Mouse (Mus musculus): ENCODE measurements around the gene Mnt. TPM values are rescaled to one million over a fixed set of nuclear protein-coding genes. Genes with fewer than 3 reads are reported as not detected.

Gene Mnt
- polyA plus RNA-seq, 1 experiment from 2014 or later, result 7.2 TPM

DNA sequence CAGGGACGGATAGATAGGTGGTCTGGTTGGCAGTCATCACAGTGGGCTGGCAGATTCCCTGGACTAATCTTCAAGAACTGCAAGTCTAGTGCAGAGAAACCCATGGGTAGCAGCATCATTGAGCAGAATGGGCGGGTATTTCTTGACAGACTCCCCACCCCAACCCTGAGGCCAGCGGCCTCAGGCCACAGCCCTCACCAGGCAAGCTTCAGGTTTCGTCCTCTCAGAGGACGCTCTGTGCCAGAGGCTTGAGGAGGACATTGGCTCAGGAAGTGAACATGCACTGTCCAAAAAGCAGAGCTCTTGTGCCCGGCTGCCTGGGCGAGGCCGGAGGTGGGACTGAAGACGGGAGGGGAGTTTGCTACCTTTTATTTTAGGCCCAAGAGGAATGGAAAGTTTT, 33.7 kb downstream of the Mnt start:
- Histone ChIP-seq H3K27me3 (no peaks in the 10 kb centered on the region), H3K4me1 (no peaks in the 10 kb centered on the region; the same call in 1 of the 2 replicates), H3K4me3 (replicated peaks) (no peak overlapping the region), H3K9ac (no peak overlapping the region), H3K27ac (no peak overlapping the region), H3K4me2 (no peak overlapping the region), H3K9me3 (no peaks in the 10 kb centered on the region), H3K36me3 (replicated peaks) (peaks cover 27% of the 10 kb centered on the region)
- WGBS, result 89% methylated on average over 9 of the region's 9 CpGs
- no peak for ATAC-seq (ENCODE audit: low FRiP score)

DNA sequence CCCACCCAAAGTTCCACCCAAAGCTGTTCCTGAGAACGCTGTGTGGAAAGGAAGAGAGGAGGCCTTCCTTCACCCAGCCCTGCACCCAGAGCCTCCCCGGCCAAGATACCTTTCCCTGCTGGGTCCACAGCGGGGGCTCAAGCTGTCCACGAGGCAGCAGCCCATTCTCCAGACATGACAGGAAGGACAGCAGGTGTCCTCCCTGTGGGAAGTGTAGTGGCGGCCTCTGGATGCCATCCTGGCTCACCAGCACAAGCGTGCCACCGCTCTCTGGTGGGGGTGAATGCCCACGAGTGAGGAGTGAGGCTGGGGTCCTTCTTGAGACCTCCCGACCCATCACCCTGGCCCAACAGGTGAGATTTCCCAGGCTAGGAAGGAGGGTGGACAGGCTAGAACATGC, 34.5 kb downstream of the Mnt start:
- H3K4me3 ChIP-seq (replicated peaks), result no peak overlapping the region

DNA sequence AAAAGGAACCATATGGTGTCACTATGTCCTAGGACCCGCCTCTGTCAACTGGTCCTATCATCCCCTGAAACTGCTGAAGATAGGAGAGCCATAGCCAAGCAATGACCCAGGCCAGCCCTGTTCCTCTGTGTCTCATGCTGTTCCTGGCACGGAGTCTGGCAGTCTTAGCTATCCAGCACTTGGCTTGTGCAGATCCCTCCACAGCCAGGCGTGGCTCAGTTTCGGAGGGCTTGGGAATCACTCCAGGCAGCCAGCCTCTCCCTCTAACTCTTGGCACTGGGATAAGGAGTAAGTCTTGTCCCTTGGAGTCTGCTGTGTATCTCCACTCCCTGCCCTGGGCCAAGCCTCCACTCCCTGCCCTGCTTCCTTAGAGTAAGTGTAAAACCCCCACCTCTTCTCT, 35.9 kb downstream of the Mnt start:
- no peak overlapping the region for H3K9ac ChIP-seq

More for the DNA sequence above, 34.5 kb downstream of the Mnt start:
- no peak overlapping the region for H3K27ac ChIP-seq
- no peak for ATAC-seq (ENCODE audit: low FRiP score)
- WGBS, result 84% methylated on average over 9 of the region's 9 CpGs
- H3K27me3 ChIP-seq, result no peaks in the 10 kb centered on the region
- no peak overlapping the region for H3K4me2 ChIP-seq
- H3K9me3 ChIP-seq, result no peaks in the 10 kb centered on the region
- H3K9ac ChIP-seq, result no peak overlapping the region
- no peaks in the 10 kb centered on the region; the same call in 1 of the 2 replicates for H3K4me1 ChIP-seq
- H3K36me3 ChIP-seq (replicated peaks), result peaks cover 27% of the 10 kb centered on the region

DNA sequence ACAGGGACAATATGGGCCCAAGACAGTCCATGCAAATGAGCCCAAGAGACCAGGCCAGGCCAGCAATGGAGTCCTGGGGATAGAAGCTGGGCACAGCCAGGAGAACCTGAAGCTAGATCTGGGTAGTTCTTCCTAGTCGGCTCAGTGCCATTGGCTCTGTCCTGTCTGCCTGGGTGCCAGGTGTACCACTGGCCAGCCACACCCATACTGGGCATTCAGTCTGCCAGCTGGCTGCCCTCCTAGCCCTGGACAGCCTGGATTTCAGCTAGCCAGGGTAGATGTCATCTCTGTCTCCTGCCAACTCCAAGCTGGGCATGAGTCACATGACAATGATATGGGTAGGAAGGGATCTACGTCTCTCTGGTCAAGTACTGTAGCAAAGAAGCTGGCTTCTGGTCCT, 36.5 kb downstream of the Mnt start:
- H3K27ac ChIP-seq, result no peak overlapping the region
- no peak overlapping the region for H3K9ac ChIP-seq
- 88% methylated on average over 2 of the region's 2 CpGs for WGBS
- H3K9me3 ChIP-seq, result no peaks in the 10 kb centered on the region
- peaks cover 27% of the 10 kb centered on the region for H3K36me3 ChIP-seq (replicated peaks)
- H3K4me3 ChIP-seq (replicated peaks), result no peak overlapping the region
- peaks cover 12% of the 10 kb centered on the region for H3K4me1 ChIP-seq
- no peak overlapping the region for H3K4me2 ChIP-seq
- no peak for ATAC-seq (ENCODE audit: low FRiP score)
- no peaks in the 10 kb centered on the region for H3K27me3 ChIP-seq

More for the DNA sequence above, 35.9 kb downstream of the Mnt start:
- Histone ChIP-seq H3K27me3 (no peaks in the 10 kb centered on the region), H3K27ac (no peak overlapping the region), H3K4me1 (peaks cover 12% of the 10 kb centered on the region), H3K36me3 (replicated peaks) (peaks cover 27% of the 10 kb centered on the region), H3K9me3 (no peaks in the 10 kb centered on the region), H3K4me3 (replicated peaks) (no peak overlapping the region), H3K4me2 (no peak overlapping the region)
- WGBS, result 85% methylated on average over 4 of the region's 4 CpGs
- no peak for ATAC-seq (ENCODE audit: low FRiP score)

DNA sequence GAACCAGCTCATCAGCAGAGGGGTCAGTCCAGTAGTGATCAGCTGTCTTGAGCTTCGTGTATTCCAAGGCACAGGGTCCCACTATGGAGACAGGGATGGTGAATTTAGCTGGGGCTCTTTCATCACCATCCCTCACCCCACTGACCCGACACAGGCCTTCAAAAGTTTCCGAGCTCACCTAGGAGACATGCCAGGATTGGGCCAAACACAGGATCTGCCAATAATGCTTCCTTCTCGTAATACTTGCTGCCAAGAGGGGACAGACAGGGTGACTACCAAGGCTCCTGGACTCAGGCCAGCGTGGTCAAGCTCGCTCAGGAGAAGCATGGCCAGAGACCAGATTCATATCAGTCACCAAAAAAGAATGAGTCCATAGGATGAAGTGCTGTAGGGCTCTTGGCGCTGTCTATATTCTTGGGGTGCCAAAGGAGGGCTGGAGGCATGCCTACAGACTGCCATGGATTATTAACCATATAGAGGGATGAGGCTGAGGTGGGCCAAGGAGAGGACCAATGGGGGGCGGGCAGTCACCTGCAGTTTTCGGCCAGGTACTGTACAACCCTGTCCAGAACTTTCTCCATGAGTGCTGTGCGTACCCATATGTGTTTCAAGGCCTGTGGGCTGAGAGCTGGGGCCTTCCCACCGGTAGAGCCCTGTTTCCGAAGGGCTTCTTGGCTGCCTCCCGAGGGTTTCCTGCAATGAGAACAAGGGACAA, 37.5 kb downstream of the Mnt start:
- Histone ChIP-seq H3K27me3 (no peaks in the 10 kb centered on the region), H3K9me3 (no peaks in the 10 kb centered on the region), H3K9ac (no peak overlapping the region), H3K36me3 (replicated peaks) (peaks cover 27% of the 10 kb centered on the region), H3K4me1 (peaks cover 12% of the 10 kb centered on the region), H3K27ac (no peak overlapping the region), H3K4me3 (replicated peaks) (no peak overlapping the region), H3K4me2 (no peak overlapping the region)
- no peak for ATAC-seq (ENCODE audit: low FRiP score)
- WGBS, result 89% methylated on average over 13 of the region's 13 CpGs

DNA sequence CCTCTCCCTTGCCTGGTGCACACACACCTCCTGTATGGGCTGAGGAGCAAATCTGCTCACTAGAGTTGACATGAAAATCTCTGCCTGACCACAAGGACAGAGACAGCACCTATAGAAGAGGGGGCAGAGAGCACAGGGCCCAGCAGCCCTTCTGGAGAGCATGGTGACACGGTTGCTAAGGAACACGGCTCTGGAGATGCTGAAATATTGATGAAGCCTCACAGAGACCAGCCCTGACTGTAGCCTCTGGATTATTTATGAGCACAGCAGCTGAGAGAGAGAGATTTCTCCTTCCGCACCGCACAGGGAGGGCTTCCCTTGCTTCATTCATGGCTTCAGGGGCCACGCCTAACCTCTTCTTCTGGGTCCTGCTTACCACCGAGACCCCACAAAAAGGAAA, 38.9 kb downstream of the Mnt start:
- H3K4me1 ChIP-seq, result peaks cover 15% of the 10 kb centered on the region
- no peaks in the 10 kb centered on the region for H3K9me3 ChIP-seq
- no peak overlapping the region for H3K9ac ChIP-seq
- no peak for ATAC-seq (ENCODE audit: low FRiP score)
- H3K4me2 ChIP-seq, result no peak overlapping the region
- WGBS, result 91% methylated on average over 6 of the region's 6 CpGs
- H3K27ac ChIP-seq, result no peak overlapping the region
- no peaks in the 10 kb centered on the region for H3K27me3 ChIP-seq
- H3K36me3 ChIP-seq (replicated peaks), result peaks cover 29% of the 10 kb centered on the region
- H3K4me3 ChIP-seq (replicated peaks), result no peak overlapping the region

DNA sequence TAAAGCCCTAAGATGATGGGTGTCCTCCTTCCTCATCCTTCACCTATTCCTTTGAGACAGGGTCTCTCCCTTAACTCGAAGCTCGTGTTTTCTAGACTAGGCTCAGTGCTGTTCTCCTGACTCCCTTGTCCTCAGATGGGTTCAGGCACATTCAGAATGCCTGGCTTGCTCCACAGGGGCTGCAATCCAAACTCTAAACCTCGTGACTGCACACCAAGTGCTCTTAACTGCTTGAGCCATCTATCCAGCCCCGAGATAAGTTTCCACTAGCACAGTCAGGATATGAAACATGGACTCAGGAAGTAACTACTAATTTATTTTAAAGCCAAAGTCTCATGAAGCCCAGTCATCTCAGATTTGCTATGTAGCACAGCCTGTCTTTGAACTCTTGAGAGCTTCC, 39.8 kb downstream of the Mnt start:
- Histone ChIP-seq H3K4me2 (no peak overlapping the region), H3K4me3 (replicated peaks) (no peak overlapping the region)

DNA sequence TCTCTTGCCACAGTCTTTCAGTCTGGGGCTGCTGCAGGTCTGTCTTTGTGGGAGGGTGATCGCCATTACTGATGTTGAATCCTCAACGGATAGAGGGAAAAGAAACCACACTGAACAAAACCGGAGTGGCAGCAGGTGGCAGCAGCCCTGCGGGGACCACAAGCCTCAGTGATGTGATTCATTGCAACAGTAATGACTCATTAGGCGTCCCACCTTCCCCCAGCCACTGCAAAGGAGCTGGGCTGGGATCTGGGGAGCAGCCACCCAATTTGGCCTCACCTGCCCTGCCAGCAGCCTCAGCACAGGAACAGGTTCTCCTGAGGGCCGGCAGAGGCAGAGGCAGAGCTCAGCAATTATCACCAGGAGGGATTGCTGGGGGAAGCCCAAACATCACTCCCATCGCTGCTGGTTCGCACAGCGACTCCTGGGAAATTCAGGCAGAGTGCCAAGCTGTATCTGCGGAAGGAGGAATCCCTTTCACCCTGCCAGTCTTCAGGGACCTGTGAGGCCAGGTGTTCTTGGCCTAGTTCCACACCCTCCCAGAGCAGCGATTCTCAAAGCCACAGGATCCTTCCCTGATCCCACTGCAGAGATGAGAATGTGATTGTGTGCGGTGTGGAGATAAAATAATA, 40.4 kb downstream of the Mnt start:
- no peaks in the 10 kb centered on the region for H3K9me3 ChIP-seq
- peaks cover 26% of the 10 kb centered on the region for H3K36me3 ChIP-seq (replicated peaks)
- no peak for ATAC-seq (ENCODE audit: low FRiP score)
- H3K4me1 ChIP-seq, result peaks cover 20% of the 10 kb centered on the region
- WGBS, result 35% methylated on average over 12 of the region's 12 CpGs
- H3K9ac ChIP-seq, result no peak overlapping the region
- no peaks in the 10 kb centered on the region for H3K27me3 ChIP-seq
- peak overlapping the region; percentile 31 for H3K4me2 ChIP-seq
- H3K4me3 ChIP-seq (replicated peaks), result no peak overlapping the region
- H3K27ac ChIP-seq, result peak overlapping the region; percentile 76

More for the DNA sequence above, 39.8 kb downstream of the Mnt start:
- H3K9ac ChIP-seq, result no peak overlapping the region
- peaks cover 18% of the 10 kb centered on the region for H3K4me1 ChIP-seq
- no peaks in the 10 kb centered on the region for H3K27me3 ChIP-seq
- WGBS, result 81% methylated on average over 4 of the region's 4 CpGs
- H3K27ac ChIP-seq, result peak overlapping the region; percentile 76
- peaks cover 26% of the 10 kb centered on the region for H3K36me3 ChIP-seq (replicated peaks)
- no peaks in the 10 kb centered on the region for H3K9me3 ChIP-seq
- ATAC-seq (ENCODE audit: low FRiP score), result no peak

DNA sequence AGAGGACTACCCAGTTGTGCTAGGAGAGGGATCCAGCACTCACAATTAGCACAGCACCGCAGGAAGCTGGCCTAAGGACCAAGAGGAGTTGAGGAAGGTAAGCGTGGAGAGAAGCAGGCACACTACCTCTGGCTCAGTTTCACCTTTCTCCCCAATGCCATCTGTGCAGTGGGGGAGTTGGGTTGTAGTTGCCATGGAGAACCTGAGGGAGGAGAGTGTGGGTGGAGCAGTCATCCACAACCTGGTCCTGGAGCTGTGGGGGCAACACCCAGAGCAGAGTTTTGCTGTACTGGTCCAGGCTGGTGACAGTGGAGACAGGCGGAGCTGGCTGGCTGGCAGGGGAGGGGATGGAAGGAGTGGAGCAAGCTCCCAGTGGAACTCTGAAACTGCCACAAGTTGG, 43.9 kb downstream of the Mnt start:
- no peak for ATAC-seq (ENCODE audit: low FRiP score)
- Histone ChIP-seq H3K4me2 (no peak overlapping the region), H3K9ac (no peak overlapping the region), H3K4me3 (replicated peaks) (no peak overlapping the region), H3K9me3 (no peaks in the 10 kb centered on the region), H3K4me1 (peaks cover 35% of the 10 kb centered on the region), H3K27me3 (no peaks in the 10 kb centered on the region), H3K27ac (no peak overlapping the region), H3K36me3 (replicated peaks) (0 out of 2 replicates have a peak, but pooled peaks cover 2% of the 10 kb centered on the region)
- 53% methylated on average over 3 of the region's 3 CpGs for WGBS

DNA sequence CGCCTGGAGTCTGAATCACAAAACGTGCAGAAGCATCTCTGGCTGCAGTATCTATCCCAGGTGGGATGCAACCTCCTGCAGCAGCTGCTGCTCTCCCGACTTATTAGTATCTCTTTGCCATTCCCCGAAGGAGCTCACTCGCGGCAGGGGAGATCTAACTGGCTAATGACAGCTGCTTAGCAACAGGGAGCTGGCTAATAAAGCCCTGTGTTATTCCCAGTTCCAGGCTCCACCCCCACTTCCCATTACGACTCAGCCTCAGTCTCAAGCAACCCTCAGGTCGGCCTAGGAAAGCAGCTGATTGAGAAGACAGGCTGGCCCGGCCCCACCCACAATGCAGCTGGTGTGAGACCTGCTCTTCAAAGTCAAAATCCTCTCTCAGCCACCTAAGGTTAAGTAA, 46.1 kb downstream of the Mnt start:
- H3K27me3 ChIP-seq, result no peaks in the 10 kb centered on the region
- H3K9me3 ChIP-seq, result no peaks in the 10 kb centered on the region
- under 1% methylated on average over 9 of the region's 9 CpGs for WGBS
- H3K27ac ChIP-seq, result peak overlapping the region; percentile 83
- peaks cover 23% of the 10 kb centered on the region for H3K4me1 ChIP-seq
- peak; percentile 93 for ATAC-seq (ENCODE audit: low FRiP score)
- H3K4me2 ChIP-seq, result peak overlapping the region; percentile 45
- peak overlapping the region; percentile 1; the same call in 1 of the 2 replicates for H3K9ac ChIP-seq
- H3K36me3 ChIP-seq (replicated peaks), result 0 out of 2 replicates have a peak, but pooled peaks cover 2% of the 10 kb centered on the region
- H3K4me3 ChIP-seq (replicated peaks), result no peak overlapping the region; the same call in 1 of the 2 replicates

DNA sequence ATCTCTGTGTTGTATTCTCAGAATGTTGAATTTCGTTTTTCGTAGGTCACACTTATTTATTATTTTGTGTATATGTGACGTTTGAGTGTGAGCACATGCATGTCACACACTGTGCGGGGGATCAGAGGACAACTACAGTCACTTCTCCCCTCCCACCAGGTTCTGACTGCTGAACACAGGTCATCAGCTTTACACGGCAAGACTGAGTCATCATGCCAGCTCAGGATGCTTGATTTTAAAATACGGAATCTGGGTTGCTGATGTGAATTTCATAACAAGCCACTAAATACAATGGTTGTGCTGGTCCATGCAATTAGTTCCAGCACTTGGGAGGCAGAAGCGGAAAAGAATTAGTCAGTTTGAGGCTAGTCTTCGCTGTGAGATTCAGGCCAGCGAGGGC, 50.3 kb downstream of the Mnt start:
- ATAC-seq (ENCODE audit: low FRiP score), result no peak
- WGBS, result 87% methylated on average over 9 of the region's 9 CpGs
- H3K9me3 ChIP-seq, result no peaks in the 10 kb centered on the region
- no peak overlapping the region for H3K9ac ChIP-seq
- peaks cover 16% of the 10 kb centered on the region for H3K4me1 ChIP-seq
- H3K4me3 ChIP-seq (replicated peaks), result no peak overlapping the region
- no peaks in the 10 kb centered on the region for H3K27me3 ChIP-seq
- no peak overlapping the region for H3K4me2 ChIP-seq
- no peak overlapping the region for H3K27ac ChIP-seq
- H3K36me3 ChIP-seq (replicated peaks), result 0 out of 2 replicates have a peak, but pooled peaks cover 5% of the 10 kb centered on the region

DNA sequence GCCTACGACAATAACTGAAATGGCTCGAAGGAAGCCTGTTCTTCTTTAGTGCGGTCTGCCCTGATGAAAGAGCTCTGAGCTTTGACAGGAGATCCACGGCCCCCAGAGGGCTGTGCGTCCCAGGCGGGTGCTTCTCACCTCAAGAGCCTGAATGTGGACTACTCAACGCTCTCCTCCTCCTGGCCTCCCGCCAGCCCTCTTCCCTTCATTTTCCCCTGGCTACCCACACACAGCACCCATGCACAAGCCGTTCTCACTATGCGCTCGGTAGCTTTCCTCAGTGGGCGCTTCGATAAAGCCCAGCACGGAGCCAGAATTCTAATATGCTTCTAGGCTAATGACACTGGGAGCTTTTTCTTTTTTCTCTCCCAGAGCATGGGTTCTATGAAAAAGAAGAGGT, 51.3 kb downstream of the Mnt start:
- Histone ChIP-seq H3K27ac (0 out of 2 replicates have a peak overlapping the region, but pooled peaks have one; percentile 19), H3K36me3 (replicated peaks) (0 out of 2 replicates have a peak, but pooled peaks cover 5% of the 10 kb centered on the region), H3K4me3 (replicated peaks) (no peak overlapping the region), H3K27me3 (no peaks in the 10 kb centered on the region), H3K4me2 (no peak overlapping the region), H3K9ac (no peak overlapping the region), H3K4me1 (peaks cover 7% of the 10 kb centered on the region), H3K9me3 (no peaks in the 10 kb centered on the region)
- no peak for ATAC-seq (ENCODE audit: low FRiP score)
- WGBS, result 71% methylated on average over 14 of the region's 14 CpGs
